Mouse (Mus musculus) E14TG2a.4 (cell line): ENCODE measurements around the gene H2afx.

Experiments used
- CTCF ChIP-seq: conservative IDR thresholded peaks from 2 replicates; pipeline ENCODE4 v1.5.1; 2014; ENCODE audit warnings: low read length
- NANOG ChIP-seq: IDR thresholded peaks from 2 replicates; pipeline ENCODE4 v1.6.1; 2014; ENCODE audit warnings: borderline replicate concordance, low read length, mixed read lengths

DNA sequence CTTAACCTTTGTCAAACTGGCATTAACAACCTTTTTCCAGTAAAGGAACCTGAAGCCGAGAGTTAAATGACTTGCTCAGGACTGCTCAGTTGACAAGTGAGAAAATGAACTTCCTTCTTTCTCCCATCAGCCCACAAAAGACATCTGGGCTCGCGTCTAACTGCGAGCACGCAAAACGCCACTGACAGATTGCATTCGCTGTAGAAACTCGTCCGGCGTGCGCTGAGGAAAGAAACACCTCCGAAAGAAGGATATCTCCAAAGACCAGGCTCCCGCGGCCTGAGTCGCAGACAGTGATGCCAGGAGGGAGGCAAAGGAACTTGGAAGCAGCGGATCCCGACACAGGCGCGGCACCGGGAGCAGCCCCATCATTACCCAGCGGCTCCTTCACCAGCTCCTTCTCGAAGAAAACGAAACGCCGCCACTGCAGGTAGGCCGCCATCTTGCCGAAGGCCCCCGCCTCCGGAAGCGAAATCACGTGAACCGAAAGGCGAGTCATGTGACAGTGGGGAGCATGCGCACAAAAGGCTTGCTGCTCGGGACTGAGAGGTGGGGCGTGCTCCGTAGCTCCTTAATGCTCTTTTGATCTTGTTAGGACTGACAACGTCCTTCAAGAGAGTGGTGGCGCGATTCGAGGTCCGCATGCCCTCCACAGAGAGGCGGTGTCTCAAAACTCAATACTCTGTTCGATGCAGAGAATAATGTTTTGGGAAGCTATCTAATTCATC, 26.9 kb downstream of the H2afx start, which contains the start of gene Vps11:
- TF ChIP-seq CTCF: no peak
- TF ChIP-seq NANOG: no peak
